Mouse (Mus musculus) regulatory T cell (primary cell): ENCODE measurements around the gene Akap8.

Source experiments
- in situ Hi-C: fragments of 300-600 bp; cut with MboI, MseI; formaldehyde crosslinking; loops from one replicate; pipeline ENCODE4 v1.15.1; 2025; ENCODE audit warnings: high pct_unique_total_duplicates

Gene Akap8

GRCm38 (mm10) chr17:32349037-32349732 is 28.1 kb upstream of the Akap8 start:
- in situ Hi-C loops: no loop called here

DNA sequence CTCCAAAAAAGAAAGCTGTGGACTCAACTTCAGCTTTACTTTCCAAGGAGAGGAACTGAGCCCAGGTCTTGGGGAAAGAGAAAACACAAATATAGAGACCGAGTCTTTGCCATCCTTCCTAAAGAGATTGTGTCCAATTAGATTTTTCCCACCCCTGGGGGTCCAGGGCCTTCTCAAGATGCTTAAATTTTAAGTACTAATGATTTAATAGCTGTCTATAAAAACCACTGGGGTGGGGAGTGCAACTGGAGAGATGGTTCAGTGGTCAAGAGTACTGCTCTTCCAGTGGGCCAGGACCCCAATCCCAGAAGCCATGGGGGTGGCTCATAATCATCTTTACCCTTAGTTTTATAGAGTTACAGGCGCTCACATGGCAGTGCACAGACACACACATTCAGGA is 27.4 kb upstream of the Akap8 start:
- in situ Hi-C loops: no loop called here

DNA sequence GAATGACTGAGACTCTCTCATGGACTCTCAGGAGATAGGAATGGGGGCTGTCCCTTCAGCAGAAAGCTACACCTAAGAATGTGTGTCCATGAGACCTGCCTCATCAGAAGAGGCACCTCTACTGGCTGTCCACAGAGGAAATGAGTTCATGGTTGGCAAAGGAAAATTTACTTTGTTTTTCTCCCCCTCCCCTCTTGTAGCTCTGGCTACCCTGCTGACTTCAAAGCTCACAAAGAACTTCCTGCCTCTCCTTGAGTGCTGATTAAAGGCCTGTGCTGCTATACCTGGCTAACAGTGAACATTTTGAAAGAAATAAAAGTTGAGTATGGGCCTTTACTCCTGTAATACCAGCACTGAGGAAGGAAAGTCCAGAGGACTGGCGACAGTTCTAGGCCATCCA is 20.1 kb upstream of the Akap8 start:
- in situ Hi-C loops: loop anchor here (5.0 kb wide), 2 partner anchors 91 to 151 kb away; no protein-coding TSS in a partner anchor

- in situ Hi-C loops: loop anchor here (5.0 kb wide), 2 partner anchors 92 to 152 kb away; no protein-coding TSS in a partner anchor
Measured at GRCm38 (mm10) chr17:32340110-32340509, 19.1 kb upstream of the Akap8 start.

GRCm38 (mm10) chr17:32335869-32336268 is 14.8 kb upstream of the Akap8 start:
- in situ Hi-C loops: no loop called here

DNA sequence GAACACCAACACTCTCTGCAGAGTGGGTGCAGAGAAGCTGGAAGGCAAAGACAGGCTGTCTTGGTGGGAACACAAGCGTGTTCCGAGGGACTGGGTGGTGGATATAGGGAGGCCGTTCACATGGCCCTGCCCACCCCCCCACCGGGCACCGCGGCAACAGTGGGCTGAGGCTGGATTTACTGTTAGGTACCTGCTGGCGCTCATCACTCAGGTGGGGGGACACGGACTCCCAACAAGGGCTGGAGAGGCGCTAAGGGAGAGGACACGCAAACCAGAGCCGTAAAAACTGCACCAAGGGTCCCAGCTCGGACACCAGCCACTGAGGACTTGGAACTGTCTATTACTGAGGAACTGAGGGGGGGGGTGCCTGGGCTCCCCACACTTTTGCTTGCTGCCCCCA is 13.9 kb upstream of the Akap8 start:
- in situ Hi-C loops: no loop called here

- in situ Hi-C loops: no loop called here
Measured at GRCm38 (mm10) chr17:32333675-32334303, 12.8 kb upstream of the Akap8 start.

DNA sequence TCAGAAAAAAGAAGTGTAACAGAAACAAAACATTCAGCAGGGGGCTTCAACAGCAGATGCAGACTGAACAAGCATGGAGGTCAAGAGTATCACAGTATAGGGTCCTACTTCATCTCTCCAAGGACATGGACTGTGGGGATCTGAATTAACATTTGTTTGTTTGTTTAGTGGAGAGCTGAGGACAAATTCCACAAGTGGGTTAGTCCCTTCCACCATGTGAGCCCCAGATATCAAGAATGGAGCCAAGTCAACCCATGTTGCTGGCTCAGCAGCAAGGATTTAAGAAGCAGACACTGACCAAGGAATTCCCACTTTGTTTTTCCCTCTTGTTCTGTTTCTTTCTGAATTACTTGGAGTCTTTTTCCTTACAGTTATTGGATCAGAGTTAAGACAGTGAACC is 6.5 kb upstream of the Akap8 start:
- in situ Hi-C loops: no loop called here

- in situ Hi-C loops: no loop called here
Measured at GRCm38 (mm10) chr17:32322809-32323208, 1.8 kb upstream of the Akap8 start.

DNA sequence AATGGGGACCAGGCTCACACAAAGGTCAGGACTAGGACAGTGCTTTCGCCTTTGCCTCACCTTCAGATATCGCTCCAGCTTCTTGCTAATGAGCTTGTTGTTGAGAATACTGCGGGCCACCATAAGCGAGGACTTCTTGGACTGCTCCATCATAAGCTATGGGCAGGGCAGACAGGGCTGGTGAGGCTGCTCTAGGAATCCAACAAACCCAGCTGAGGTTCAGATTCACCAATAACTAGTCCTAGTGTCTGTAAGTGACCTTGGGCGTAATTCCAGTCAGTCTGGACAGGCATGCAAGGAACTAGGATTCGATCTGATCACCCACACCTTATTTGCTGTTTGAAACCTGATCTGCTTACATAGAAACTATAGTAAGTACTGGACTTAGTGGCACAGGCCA is 798 bp upstream of the Akap8 start:
- in situ Hi-C loops: no loop called here

DNA sequence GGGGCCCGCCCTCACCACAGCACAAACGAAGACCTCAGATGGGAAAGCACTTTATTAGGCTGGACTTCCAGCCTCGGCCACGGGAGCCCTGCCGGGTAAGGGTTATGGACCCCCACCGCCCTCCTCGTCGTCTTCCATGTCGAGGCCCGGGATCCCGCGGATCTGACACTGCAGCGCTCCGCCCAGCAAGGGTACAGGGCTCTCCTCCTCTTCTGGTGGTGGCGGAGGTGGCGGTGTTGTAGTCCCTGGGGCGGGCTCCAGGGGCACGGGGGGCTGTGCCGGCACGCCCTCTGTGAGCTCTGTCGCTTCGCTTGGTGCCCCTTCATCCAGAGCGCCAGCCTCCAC is 324 bp upstream of the Akap8 start:
- in situ Hi-C loops: no loop called here

DNA sequence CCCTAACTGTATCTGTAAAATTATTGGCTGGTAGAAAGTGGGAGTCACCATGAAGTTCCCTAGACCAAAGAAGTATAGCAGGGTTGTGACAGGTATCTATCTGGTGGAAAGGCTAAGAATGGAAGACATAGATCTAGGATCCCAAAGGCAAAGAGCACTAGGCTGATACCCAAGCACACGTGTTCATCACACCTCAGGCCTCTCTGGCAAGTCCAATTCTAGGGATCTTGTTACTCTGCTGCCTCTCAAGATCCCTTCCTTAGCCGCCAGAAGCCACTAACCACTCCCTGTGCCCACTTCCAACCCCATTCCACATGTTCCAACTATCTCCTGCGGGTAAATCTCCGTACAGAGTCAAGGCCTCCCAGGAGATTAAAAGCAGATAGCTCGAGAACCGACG is 1.1 kb downstream of the Akap8 start:
- in situ Hi-C loops: no loop called here

DNA sequence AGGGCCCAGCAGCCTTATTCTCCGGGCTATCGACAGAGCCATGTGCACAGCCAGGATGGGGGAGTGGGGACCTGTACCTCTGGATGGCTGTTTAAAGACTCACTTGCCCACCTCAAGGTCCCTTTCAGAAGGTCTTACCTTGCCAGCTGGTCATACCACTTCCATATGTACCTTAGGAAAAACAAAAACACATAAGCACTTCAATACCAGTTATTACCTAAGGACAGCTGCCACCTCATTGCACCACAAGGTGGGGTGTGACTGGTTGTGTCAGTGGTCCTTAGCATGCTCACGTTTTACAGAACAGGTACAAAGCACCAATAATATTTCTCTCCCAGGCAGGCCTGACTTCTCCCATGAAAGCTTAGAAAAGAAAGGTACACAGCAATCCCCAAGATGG is 3.3 kb downstream of the Akap8 start:
- in situ Hi-C loops: no loop called here

DNA sequence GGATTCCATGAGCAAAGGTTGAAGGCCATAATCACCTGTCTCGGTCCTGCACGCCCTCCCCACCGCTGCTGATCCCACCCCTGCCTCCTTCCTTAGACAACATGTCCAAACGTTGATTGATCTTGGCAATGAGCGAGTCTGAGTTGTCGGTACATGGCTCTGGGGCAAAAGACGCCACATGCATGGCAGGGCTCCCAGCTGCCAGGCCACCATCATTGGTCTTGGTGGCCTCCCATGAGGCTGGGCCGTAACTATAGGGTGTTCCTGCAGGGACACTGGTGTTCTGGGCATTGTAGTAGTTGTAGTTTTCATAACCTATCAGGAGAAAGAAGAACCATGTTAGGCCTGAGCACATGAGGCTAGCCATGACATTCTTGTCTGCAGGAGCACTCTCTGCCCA is 4.0 kb downstream of the Akap8 start:
- in situ Hi-C loops: no loop called here

- in situ Hi-C loops: no loop called here
Measured at GRCm38 (mm10) chr17:32315560-32315959, 5.5 kb downstream of the Akap8 start.

GRCm38 (mm10) chr17:32313892-32314291 is 7.1 kb downstream of the Akap8 start:
- in situ Hi-C loops: no loop called here

GRCm38 (mm10) chr17:32312801-32313200 is 8.2 kb downstream of the Akap8 start:
- in situ Hi-C loops: no loop called here

DNA sequence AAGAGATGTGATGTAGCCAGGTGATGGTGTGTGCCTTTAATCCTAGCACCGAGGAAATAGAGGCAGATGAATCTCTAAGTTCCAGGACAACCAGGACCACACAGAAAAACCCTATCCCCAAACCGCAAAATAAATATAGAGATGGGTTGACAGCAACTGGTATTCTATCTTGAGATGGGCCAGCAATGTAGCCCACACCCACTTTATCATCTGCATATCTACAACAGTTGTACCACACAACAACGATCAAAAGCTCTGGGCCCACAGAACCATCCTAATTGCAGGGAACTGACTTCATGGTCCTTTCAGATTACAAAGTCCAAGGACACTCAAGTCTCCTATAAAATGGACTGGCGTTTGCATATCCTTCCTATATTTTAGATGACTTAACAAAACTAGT is 13.1 kb downstream of the Akap8 start:
- in situ Hi-C loops: no loop called here

DNA sequence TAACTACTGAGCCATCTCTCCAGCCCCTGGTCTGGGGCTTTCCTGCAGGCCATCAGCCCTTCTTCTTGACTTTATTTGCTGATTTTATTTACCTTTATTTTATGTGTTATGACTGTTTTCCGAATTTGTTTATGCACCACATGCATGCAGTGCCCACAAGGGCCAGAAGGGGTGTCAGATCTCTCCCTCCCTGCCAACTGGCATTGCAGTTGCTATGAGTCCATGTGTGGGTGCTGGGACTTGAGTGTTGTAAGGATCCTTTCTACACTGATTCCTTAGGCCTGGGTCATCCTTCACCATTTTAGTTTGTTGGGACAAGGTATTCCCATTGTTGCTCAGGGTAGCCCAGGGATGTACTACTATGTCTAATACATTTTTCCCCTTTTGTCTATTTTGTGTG is 22.9 kb downstream of the Akap8 start:
- in situ Hi-C loops: no loop called here

DNA sequence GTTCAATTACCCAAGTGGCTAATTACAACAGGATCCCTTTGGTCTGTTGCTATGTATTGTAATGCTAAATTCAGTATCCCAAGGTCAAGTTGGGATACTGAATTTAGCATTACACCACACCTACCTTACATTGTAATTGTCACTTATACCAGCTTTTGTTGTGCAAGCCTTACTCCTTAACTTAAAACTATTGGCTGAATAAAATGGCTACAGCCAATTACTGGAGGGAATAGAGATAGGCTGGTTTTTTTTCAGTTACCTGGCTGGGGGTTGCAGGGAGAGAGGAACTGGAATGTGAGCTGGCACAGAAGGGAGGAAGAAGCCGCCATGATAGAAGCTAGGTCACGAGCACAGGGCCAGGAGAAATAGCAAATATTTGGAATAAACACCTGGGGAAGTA is 25.1 kb downstream of the Akap8 start:
- in situ Hi-C loops: no loop called here

DNA sequence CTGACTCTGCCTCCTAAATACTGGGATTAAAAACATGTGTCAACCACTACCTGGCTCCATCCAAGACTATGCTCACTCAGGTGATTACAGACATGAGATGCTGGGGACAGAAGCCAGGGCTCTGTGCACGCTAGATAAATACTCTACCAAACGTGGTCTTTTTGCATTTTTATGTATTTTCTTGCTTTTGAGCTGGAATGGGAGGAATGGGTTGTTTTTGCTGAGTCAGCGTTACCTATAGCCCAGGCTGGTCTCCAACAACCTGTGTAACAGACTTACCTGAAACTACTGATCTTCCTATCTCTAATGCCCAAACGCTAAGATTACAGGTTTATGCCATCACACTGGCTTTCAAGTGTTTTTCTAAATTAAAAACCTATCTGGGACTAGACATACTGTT is 25.9 kb downstream of the Akap8 start:
- in situ Hi-C loops: no loop called here

GRCm38 (mm10) chr17:32285138-32285670 is 35.8 kb downstream of the Akap8 start:
- in situ Hi-C loops: no loop called here
